Mouse (Mus musculus) midbrain, embryonic 14.5 days (tissue): ENCODE data around the gene Cdc25b. TPM values are rescaled to one million over a fixed set of nuclear protein-coding genes. Genes with fewer than 3 reads are reported as not detected.

Experiments
- ATAC-seq: fragments of 200-750 bp; cut with Nextera tagmentation; 2 replicates; pipeline ENCODE4 v1.8.0; 2017; ENCODE audit warnings: moderate number of reproducible peaks, moderate library complexity; ENCODE audit not compliant: low FRiP score, low TSS enrichment
- DNase-seq: peaks from one replicate; pipeline ENCODE4 v3.0.0-alpha.2; 2015
- H3K27ac ChIP-seq: fragments of 300-500 bp; sonication (generic); replicated peaks from 2 replicates; pipeline ENCODE4 v1.5.1; 2014; ENCODE audit warnings: mild to moderate bottlenecking, low read depth, low read length, moderate library complexity
- H3K27me3 ChIP-seq: fragments of 300-500 bp; sonication (generic); 2 replicates; pipeline ENCODE4 v1.6.1; 2014; ENCODE audit warnings: low read length, control low read depth, mixed read lengths; ENCODE audit not compliant: control insufficient read depth, insufficient read depth
- H3K36me3 ChIP-seq: fragments of 300-500 bp; sonication (generic); 2 replicates; pipeline ENCODE4 v1.6.1; 2014; ENCODE audit warnings: low read length, control low read depth; ENCODE audit not compliant: control insufficient read depth, insufficient read depth
- H3K4me1 ChIP-seq: fragments of 300-500 bp; sonication (generic); 2 replicates; pipeline ENCODE4 v1.6.1; 2014; ENCODE audit warnings: mild to moderate bottlenecking, antibody characterized with exemption, low read length, control low read depth; ENCODE audit not compliant: control insufficient read depth, insufficient read depth
- H3K4me2 ChIP-seq: fragments of 300-500 bp; sonication (generic); 2 replicates; pipeline ENCODE4 v1.6.1; 2014; ENCODE audit warnings: mild to moderate bottlenecking, low read length, moderate library complexity
- H3K4me3 ChIP-seq: fragments of 300-500 bp; sonication (generic); replicated peaks from 2 replicates; pipeline ENCODE4 v1.5.1; 2014; ENCODE audit warnings: low read depth, low read length
- H3K9ac ChIP-seq: fragments of 300-500 bp; sonication (generic); replicated peaks from 2 replicates; pipeline ENCODE4 v1.6.1; 2014; ENCODE audit warnings: mild to moderate bottlenecking, low read length, moderate library complexity
- H3K9me3 ChIP-seq: fragments of 300-500 bp; sonication (generic); 2 replicates; pipeline ENCODE4 v1.6.1; 2016; ENCODE audit warnings: low read length, control low read depth, mixed read lengths; ENCODE audit not compliant: control insufficient read depth
- WGBS: fragments of 180-500 bp; shearing (Covaris S2); extraction: QIAGEN DNeasy Blood & Tissue Kit; methylation state at CpG from one replicate; pipeline ENCODE4 v1.1.7; 2014; 5-methylcytosine and 5-hydroxymethylcytosine counted together
- polyA plus RNA-seq: library from polyadenylated mRNA; unstranded; fragments of >200 nt; fragmentation: Nextera tagmentation; extraction: Ambion mirVana; gene quantifications from 2 replicates; pipeline ENCODE4 v1.2.1, GENCODE M21; 2014

Gene Cdc25b
- polyA plus RNA-seq, 1 experiment from 2014 or later, result 31.5 TPM

DNA sequence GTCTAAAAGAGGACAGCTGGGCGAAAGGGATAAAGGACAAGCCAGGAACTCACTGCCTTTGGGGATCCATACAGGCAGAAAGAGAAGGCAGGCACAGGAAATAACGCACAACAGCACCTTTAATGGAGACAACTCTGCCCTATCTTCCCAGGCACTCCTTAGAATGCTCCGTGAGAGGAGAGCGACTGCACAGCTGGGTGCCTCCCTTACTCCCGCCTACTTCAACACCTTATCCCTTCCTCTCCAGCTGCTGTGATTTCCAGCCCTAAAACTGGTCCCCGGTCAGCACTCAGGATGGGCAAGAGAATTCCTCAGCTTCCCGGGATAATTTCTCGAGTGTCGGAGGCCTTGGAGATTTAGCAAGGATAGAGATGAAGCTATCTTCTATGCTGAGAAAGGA is 15.8 kb upstream of the Cdc25b start:
- H3K9me3 ChIP-seq, result no peaks in the 10 kb centered on the region
- WGBS, result 17% methylated on average over 9 of the region's 9 CpGs
- peaks cover 21% of the 10 kb centered on the region; the same call in 1 of the 2 replicates for H3K36me3 ChIP-seq
- H3K27ac ChIP-seq, result no peak overlapping the region
- DNase-seq (no peak), ATAC-seq (no peak)
- H3K4me3 ChIP-seq, result no peak overlapping the region
- H3K27me3 ChIP-seq, result peaks cover 22% of the 10 kb centered on the region
- H3K4me1 ChIP-seq, result peaks cover 25% of the 10 kb centered on the region
- H3K9ac ChIP-seq, result no peak overlapping the region
- H3K4me2 ChIP-seq, result no peak overlapping the region

DNA sequence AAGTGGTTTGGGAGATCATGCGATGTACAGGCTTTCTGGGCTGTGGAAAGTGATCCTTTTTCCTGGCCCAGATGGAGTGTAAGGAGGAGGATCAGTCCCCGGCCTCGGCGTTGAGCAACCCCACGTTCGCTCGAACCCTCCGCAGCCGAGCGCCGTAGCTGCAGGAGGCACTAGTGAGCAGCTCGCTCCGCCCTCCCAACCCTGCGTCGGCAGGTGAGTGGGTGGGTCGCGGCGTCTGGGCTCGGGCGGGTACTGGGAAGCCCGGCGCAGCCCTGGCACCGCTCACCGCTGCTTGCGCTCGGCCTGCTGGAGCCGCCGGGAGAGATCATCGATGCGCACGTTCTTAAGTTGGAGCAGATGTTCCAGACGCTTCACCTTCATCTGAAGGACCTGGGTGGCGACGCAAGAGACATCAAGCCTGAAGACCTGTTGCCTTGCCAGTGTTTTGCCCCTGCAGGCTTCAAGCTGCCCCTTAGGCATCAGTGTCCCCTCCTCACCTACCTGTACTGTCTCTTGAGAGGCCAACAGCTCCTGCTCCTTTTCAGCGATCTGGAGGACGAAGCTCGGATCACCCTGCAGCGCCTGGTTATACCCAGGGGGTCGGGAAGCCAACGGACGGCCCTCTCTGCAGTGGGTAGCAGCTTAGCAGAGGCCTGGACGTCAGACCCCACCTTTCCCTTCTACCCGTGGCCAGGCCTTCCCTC is 15.2 kb upstream of the Cdc25b start:
- no peaks in the 10 kb centered on the region for H3K9me3 ChIP-seq
- H3K9ac ChIP-seq, result no peak overlapping the region
- WGBS, result 8% methylated on average over 43 of the region's 43 CpGs
- peaks cover 21% of the 10 kb centered on the region; the same call in 1 of the 2 replicates for H3K36me3 ChIP-seq
- no peak for ATAC-seq
- no peak for DNase-seq
- H3K27ac ChIP-seq, result no peak overlapping the region
- 0 out of 2 replicates have a peak overlapping the region, but pooled peaks have one; percentile 2 for H3K4me3 ChIP-seq
- H3K4me1 ChIP-seq, result peaks cover 28% of the 10 kb centered on the region
- H3K27me3 ChIP-seq, result peaks cover 22% of the 10 kb centered on the region
- H3K4me2 ChIP-seq, result peak overlapping the region; percentile 19; the same call in 1 of the 2 replicates

DNA sequence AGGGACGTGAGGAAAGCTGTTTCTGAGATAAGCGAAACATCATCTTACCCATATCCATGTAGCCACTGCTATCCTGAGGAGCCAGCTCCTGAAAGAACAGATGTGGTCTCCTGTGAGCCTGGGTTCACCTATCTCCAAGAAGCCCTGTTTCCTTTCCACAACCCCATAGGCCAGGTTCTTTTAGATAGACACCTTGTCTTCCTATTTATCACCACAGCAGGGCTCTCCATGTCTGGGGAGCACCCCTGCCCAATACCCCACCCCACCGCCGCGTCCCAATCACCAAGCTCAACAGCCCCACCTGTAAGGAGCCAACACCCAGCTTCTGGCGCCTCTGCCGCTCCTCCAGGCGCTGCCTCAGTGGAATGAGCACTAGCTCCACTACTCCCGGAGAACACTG is 14.4 kb upstream of the Cdc25b start:
- H3K36me3 ChIP-seq, result peaks cover 21% of the 10 kb centered on the region; the same call in 1 of the 2 replicates
- ATAC-seq (no peak), DNase-seq (no peak)
- peaks cover 36% of the 10 kb centered on the region for H3K4me1 ChIP-seq
- H3K4me3 ChIP-seq, result no peak overlapping the region
- H3K4me2 ChIP-seq, result no peak overlapping the region
- H3K9ac ChIP-seq, result no peak overlapping the region
- no peak overlapping the region for H3K27ac ChIP-seq
- 52% methylated on average over 9 of the region's 9 CpGs for WGBS
- peaks cover 22% of the 10 kb centered on the region for H3K27me3 ChIP-seq
- no peaks in the 10 kb centered on the region for H3K9me3 ChIP-seq

DNA sequence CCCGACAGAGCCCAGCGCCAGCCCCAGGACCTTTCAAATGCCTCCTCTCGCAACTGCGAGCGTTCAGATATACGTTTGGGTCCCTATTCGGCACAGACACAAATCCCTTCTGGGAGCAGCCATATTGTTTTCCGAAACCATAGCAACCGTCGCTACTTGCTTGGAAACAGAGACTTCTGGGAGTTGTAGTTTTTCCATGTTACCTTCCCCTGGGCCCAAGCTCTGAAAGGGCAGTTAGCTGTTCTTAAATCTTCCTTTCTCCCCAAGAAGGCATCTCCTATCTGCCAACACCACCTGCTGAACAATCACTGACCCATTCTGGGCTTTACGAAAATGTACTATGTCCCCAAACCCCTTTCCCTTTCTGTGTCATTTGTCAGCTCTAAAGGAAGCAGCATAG is 12.0 kb upstream of the Cdc25b start:
- peak overlapping the region; percentile 39 for H3K4me3 ChIP-seq
- 5% methylated on average over 11 of the region's 11 CpGs for whole genome bisulfite sequencing
- peaks cover 21% of the 10 kb centered on the region; the same call in 1 of the 2 replicates for H3K36me3 ChIP-seq
- H3K9me3 ChIP-seq, result no peaks in the 10 kb centered on the region
- peaks cover 22% of the 10 kb centered on the region for H3K27me3 ChIP-seq
- no peak overlapping the region; the same call in 1 of the 2 replicates for H3K9ac ChIP-seq
- ATAC-seq (peak; percentile 58; the same call in 1 of the 2 replicates), DNase-seq (peak; percentile 95)
- peak overlapping the region; percentile 84 for H3K4me2 ChIP-seq
- no peak overlapping the region for H3K27ac ChIP-seq
- H3K4me1 ChIP-seq, result peaks cover 47% of the 10 kb centered on the region

DNA sequence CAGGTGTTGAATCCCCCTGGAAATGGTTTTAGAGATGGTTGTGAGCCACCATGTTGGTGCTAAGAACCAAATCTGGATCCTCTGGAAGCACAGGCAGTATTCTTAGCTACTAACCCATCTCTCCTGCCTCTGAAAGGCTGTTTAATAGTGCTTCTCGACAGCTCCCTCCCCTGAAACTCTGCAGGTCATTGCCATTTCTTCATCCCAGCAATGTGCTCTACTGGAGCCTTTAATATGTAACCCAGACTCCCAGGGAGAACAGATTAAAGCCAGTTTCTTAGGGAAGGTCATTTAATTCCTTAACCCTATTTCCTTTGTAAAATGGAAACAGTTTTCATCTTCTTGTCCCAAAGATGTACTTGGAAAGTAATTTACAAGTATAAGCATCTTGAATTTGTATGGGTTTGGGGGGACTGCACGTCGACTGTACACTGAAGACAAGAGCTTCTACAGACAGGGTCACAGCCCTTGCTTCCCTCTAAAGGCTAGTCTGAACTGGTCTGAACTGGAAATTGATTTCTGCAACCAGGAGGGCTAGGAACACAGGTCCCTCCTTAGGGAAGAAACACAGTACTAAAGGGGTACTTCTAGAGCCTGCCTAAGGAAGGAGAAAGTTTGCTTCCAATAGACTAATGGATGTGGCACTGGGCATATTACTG is 11.3 kb upstream of the Cdc25b start:
- no peaks in the 10 kb centered on the region for H3K9me3 ChIP-seq
- peaks cover 47% of the 10 kb centered on the region for H3K4me1 ChIP-seq
- no peak for DNase-seq

DNA sequence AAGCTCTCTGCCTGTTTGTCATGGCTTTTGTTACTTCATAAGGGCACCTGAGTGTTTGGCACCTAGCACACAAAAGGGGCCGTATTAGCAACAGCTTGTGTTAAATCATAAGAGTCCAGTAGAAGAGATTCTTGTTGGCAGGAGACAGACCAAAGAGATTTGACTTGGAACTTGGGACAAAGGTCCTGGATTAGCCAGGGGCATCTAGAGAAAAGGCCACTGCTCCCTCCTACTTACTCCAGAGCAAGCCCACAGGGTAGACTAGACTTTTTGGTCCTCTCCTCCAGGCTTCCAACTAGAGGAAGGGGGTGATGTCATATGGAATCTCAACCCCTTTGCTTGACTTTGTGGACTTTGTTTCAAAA is 10.8 kb upstream of the Cdc25b start:
- Histone ChIP-seq H3K9ac (no peak overlapping the region), H3K36me3 (peaks cover 17% of the 10 kb centered on the region; the same call in 1 of the 2 replicates), H3K27ac (no peak overlapping the region), H3K4me3 (no peak overlapping the region), H3K4me1 (peaks cover 47% of the 10 kb centered on the region), H3K9me3 (no peaks in the 10 kb centered on the region), H3K4me2 (no peak overlapping the region), H3K27me3 (peaks cover 20% of the 10 kb centered on the region)
- WGBS, result 95% methylated on average over 1 of the region's 1 CpGs
- ATAC-seq (no peak), DNase-seq (no peak)

More for the DNA sequence above, 11.3 kb upstream of the Cdc25b start:
- WGBS, result 73% methylated on average over 3 of the region's 3 CpGs
- Histone ChIP-seq H3K36me3 (peaks cover 20% of the 10 kb centered on the region; the same call in 1 of the 2 replicates), H3K9ac (no peak overlapping the region), H3K4me3 (no peak overlapping the region), H3K27me3 (peaks cover 22% of the 10 kb centered on the region), H3K4me2 (peak overlapping the region; percentile 84; the same call in 1 of the 2 replicates), H3K27ac (no peak overlapping the region)
- no peak for ATAC-seq

DNA sequence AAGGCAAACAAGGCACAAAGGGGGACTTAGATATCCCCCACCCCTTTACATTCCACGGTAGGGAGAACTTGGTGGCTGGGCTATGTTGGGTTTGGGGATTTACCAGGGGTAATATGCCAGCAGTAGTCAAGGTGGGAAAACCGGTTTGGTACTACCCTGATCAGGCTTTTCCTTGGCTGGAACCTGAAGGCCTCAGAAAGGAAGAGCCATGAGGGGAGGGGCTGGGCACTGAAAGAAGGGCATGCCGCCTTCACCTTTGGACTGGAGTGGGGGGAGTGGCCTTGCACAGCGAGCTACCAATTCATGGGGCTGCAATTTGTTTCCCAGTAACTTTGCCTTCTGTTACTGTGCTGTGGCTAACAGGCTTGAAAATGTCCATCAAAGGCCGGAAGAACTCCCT is 10.3 kb upstream of the Cdc25b start:
- peak overlapping the region; percentile 95; the same call in 1 of the 2 replicates for H3K4me2 ChIP-seq
- no peak overlapping the region for H3K9ac ChIP-seq
- H3K36me3 ChIP-seq, result peaks cover 12% of the 10 kb centered on the region; the same call in 1 of the 2 replicates
- H3K9me3 ChIP-seq, result no peaks in the 10 kb centered on the region
- no peak overlapping the region for H3K4me3 ChIP-seq
- no peak overlapping the region for H3K27ac ChIP-seq
- H3K4me1 ChIP-seq, result peaks cover 47% of the 10 kb centered on the region
- peaks cover 14% of the 10 kb centered on the region for H3K27me3 ChIP-seq
- no peak for ATAC-seq
- WGBS, result 75% methylated on average over 5 of the region's 5 CpGs
- DNase-seq, result no peak

DNA sequence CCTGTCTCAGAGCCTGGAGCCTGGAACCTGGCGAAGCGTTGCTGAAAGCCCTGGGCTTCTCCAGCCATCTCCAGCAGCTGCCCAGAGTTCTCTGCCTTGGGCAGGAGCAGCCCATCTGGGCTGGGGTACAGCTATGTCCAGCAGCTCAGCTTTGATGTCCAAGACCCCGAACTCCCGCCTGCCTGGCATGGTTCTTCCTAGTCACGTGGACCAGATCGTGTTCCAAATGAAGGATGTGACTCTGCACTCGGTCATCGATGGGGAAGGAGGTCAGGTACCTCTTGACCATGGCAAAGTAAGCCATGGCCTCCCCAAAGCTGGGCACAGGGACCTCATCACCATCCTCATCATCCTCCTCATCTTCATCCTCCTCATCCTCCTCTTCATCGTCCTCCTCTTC is 8.8 kb upstream of the Cdc25b start:
- no peaks in the 10 kb centered on the region; the same call in 1 of the 2 replicates for H3K27me3 ChIP-seq
- H3K9ac ChIP-seq, result peak overlapping the region; percentile 94; the same call in 1 of the 2 replicates
- peaks cover 47% of the 10 kb centered on the region for H3K4me1 ChIP-seq
- WGBS, result 86% methylated on average over 9 of the region's 9 CpGs
- DNase-seq (no peak), ATAC-seq (no peak)
- peak overlapping the region; percentile 84 for H3K4me3 ChIP-seq
- H3K27ac ChIP-seq, result no peak overlapping the region
- H3K9me3 ChIP-seq, result no peaks in the 10 kb centered on the region
- peak overlapping the region; percentile 95 for H3K4me2 ChIP-seq
- H3K36me3 ChIP-seq, result no peaks in the 10 kb centered on the region
